Mouse (Mus musculus) erythroid progenitor cell, adult 5-6 weeks (primary cell): ENCODE data around the gene Zfp668. TPM values are rescaled to one million over a fixed set of nuclear protein-coding genes. Genes with fewer than 3 reads are reported as not detected.

Experiments used
- ATAC-seq: replicated peaks from 2 replicates; pipeline ENCODE4 v1.8.0; 2016; ENCODE audit warnings: moderate number of reproducible peaks, mild to moderate bottlenecking, moderate TSS enrichment, inconsistent platforms; ENCODE audit not compliant: poor library complexity, low FRiP score, severe bottlenecking
- total RNA-seq, 2 experiments: library from RNA; stranded (forward) in 1 of 2; stranded (reverse) in 1 of 2; fragments of 150-400 nt in 1 of 2; fragments of 186-747, 209-891 nt in 1 of 2; gene quantifications; 2 replicates each; pipeline versions ENCODE4 v1.2.3 to v1.2.4; 2015 to 2017; ENCODE audit warnings: low replicate concordance in 2 of 2

The Zfp668 gene
- total RNA-seq, 2 experiments from 2014 or later, result 1.7 to 16.5 TPM

GRCm38 (mm10) chr7:127814241-127814921 lies 62.2 kb downstream of the Zfp668 start:
- no peak for ATAC-seq

GRCm38 (mm10) chr7:127813821-127814220 lies 62.8 kb downstream of the Zfp668 start:
- ATAC-seq, result no peak

Other genes starting within 250 kb of the Zfp668 start
- gene Bcl7c, start 167.9 kb downstream of the Zfp668 start, total RNA-seq (2015; ENCODE audit: low replicate concordance), result 4.0 and 9.6 TPM in 2 replicates
- 2.6 and 12.7 TPM in 2 replicates for gene Bcl7c, start 167.9 kb downstream of the Zfp668 start, total RNA-seq (2017; ENCODE audit: low replicate concordance)
- gene Ctf1, start 164.1 kb downstream of the Zfp668 start, total RNA-seq (2015; ENCODE audit: low replicate concordance), result not detected in 2 replicates
- not detected in 2 replicates for gene Ctf1, start 164.1 kb downstream of the Zfp668 start, total RNA-seq (2017; ENCODE audit: low replicate concordance)
- not detected in 2 replicates for gene Ctf2, start 144.7 kb downstream of the Zfp668 start, total RNA-seq (2015; ENCODE audit: low replicate concordance)
- not detected in 2 replicates for gene Ctf2, start 144.7 kb downstream of the Zfp668 start, total RNA-seq (2017; ENCODE audit: low replicate concordance)
- 1.7 and 1.8 TPM in 2 replicates for gene Fbxl19, start 132.3 kb downstream of the Zfp668 start, total RNA-seq (2015; ENCODE audit: low replicate concordance)
- 1.5 and 3.6 TPM in 2 replicates for gene Fbxl19, start 132.3 kb downstream of the Zfp668 start, total RNA-seq (2017; ENCODE audit: low replicate concordance)
- gene Orai3, start 107.0 kb downstream of the Zfp668 start, total RNA-seq (2015; ENCODE audit: low replicate concordance), result 2.5 and 5.4 TPM in 2 replicates
- gene Orai3, start 107.0 kb downstream of the Zfp668 start, total RNA-seq (2017; ENCODE audit: low replicate concordance), result 4.6 and 6.7 TPM in 2 replicates
- gene Setd1a, start 100.2 kb downstream of the Zfp668 start, total RNA-seq (2015; ENCODE audit: low replicate concordance), result 38.1 and 42.5 TPM in 2 replicates
- gene Setd1a, start 100.2 kb downstream of the Zfp668 start, total RNA-seq (2017; ENCODE audit: low replicate concordance), result 14.8 and 21.3 TPM in 2 replicates
- gene Gm49388, start 91.2 kb downstream of the Zfp668 start, total RNA-seq (2015; ENCODE audit: low replicate concordance), result 8.6 and 10.9 TPM in 2 replicates
- 4.5 and 10.7 TPM in 2 replicates for gene Gm49388, start 91.2 kb downstream of the Zfp668 start, total RNA-seq (2017; ENCODE audit: low replicate concordance)
- 5.8 TPM in 1 of 2 replicates, not detected in the other for gene Hsd3b7, start 76.2 kb downstream of the Zfp668 start, total RNA-seq (2015; ENCODE audit: low replicate concordance)
- 2.6 and 3.5 TPM in 2 replicates for gene Hsd3b7, start 76.2 kb downstream of the Zfp668 start, total RNA-seq (2017; ENCODE audit: low replicate concordance)
- gene Stx4a, start 52.5 kb downstream of the Zfp668 start, total RNA-seq (2015; ENCODE audit: low replicate concordance), result 10.5 and 30.6 TPM in 2 replicates
- gene Stx4a, start 52.5 kb downstream of the Zfp668 start, total RNA-seq (2017; ENCODE audit: low replicate concordance), result 12.7 and 13.3 TPM in 2 replicates
- not detected in 2 replicates for gene Stx1b, start 52.3 kb downstream of the Zfp668 start, total RNA-seq (2015; ENCODE audit: low replicate concordance)
- gene Stx1b, start 52.3 kb downstream of the Zfp668 start, total RNA-seq (2017; ENCODE audit: low replicate concordance), result 0.98 TPM in 1 of 2 replicates, not detected in the other
- gene Zfp646, start 607 bp downstream of the Zfp668 start, total RNA-seq (2015; ENCODE audit: low replicate concordance), result 18.0 and 31.4 TPM in 2 replicates
- gene Zfp646, start 607 bp downstream of the Zfp668 start, total RNA-seq (2017; ENCODE audit: low replicate concordance), result 34.3 and 47.1 TPM in 2 replicates
- gene Prss53, start 14.1 kb upstream of the Zfp668 start, total RNA-seq (2015; ENCODE audit: low replicate concordance), result not detected in 2 replicates
- 0.64 TPM in 1 of 2 replicates, not detected in the other for gene Prss53, start 14.1 kb upstream of the Zfp668 start, total RNA-seq (2017; ENCODE audit: low replicate concordance)
- not detected in 2 replicates for gene Gm21974, start 18.6 kb upstream of the Zfp668 start, total RNA-seq (2015; ENCODE audit: low replicate concordance)
- gene Gm21974, start 18.6 kb upstream of the Zfp668 start, total RNA-seq (2017; ENCODE audit: low replicate concordance), result not detected in 2 replicates
- gene Vkorc1, start 18.8 kb upstream of the Zfp668 start, total RNA-seq (2015; ENCODE audit: low replicate concordance), result 24.3 and 33.5 TPM in 2 replicates
- gene Vkorc1, start 18.8 kb upstream of the Zfp668 start, total RNA-seq (2017; ENCODE audit: low replicate concordance), result 2.1 and 5.9 TPM in 2 replicates
- 39.3 and 58.7 TPM in 2 replicates for gene Bckdk, start 27.3 kb upstream of the Zfp668 start, total RNA-seq (2015; ENCODE audit: low replicate concordance)
- gene Bckdk, start 27.3 kb upstream of the Zfp668 start, total RNA-seq (2017; ENCODE audit: low replicate concordance), result 9.7 and 17.3 TPM in 2 replicates
- gene Kat8, start 35.7 kb upstream of the Zfp668 start, total RNA-seq (2015; ENCODE audit: low replicate concordance), result 8.0 and 18.0 TPM in 2 replicates
- gene Kat8, start 35.7 kb upstream of the Zfp668 start, total RNA-seq (2017; ENCODE audit: low replicate concordance), result 12.9 and 16.7 TPM in 2 replicates
- gene Prss8, start 53.3 kb upstream of the Zfp668 start, total RNA-seq (2015; ENCODE audit: low replicate concordance), result not detected in 2 replicates
- not detected in 2 replicates for gene Prss8, start 53.3 kb upstream of the Zfp668 start, total RNA-seq (2017; ENCODE audit: low replicate concordance)
- gene Prss36, start 69.9 kb upstream of the Zfp668 start, total RNA-seq (2015; ENCODE audit: low replicate concordance), result 3.8 TPM in 1 of 2 replicates, not detected in the other
- not detected in 2 replicates for gene Prss36, start 69.9 kb upstream of the Zfp668 start, total RNA-seq (2017; ENCODE audit: low replicate concordance)
- gene Fus, start 90.6 kb upstream of the Zfp668 start, total RNA-seq (2015; ENCODE audit: low replicate concordance), result 125 and 187 TPM in 2 replicates
- 81.2 and 118 TPM in 2 replicates for gene Fus, start 90.6 kb upstream of the Zfp668 start, total RNA-seq (2017; ENCODE audit: low replicate concordance)
- gene Pycard, start 117.0 kb upstream of the Zfp668 start, total RNA-seq (2015; ENCODE audit: low replicate concordance), result 12.2 and 56.9 TPM in 2 replicates
- 2.2 and 5.7 TPM in 2 replicates for gene Pycard, start 117.0 kb upstream of the Zfp668 start, total RNA-seq (2017; ENCODE audit: low replicate concordance)
- gene Trim72, start 127.1 kb upstream of the Zfp668 start, total RNA-seq (2015; ENCODE audit: low replicate concordance), result not detected in 2 replicates
- not detected in 2 replicates for gene Trim72, start 127.1 kb upstream of the Zfp668 start, total RNA-seq (2017; ENCODE audit: low replicate concordance)
- 21.8 and 24.1 TPM in 2 replicates for gene Itgam, start 185.8 kb upstream of the Zfp668 start, total RNA-seq (2015; ENCODE audit: low replicate concordance)
- gene Itgam, start 185.8 kb upstream of the Zfp668 start, total RNA-seq (2017; ENCODE audit: low replicate concordance), result 16.9 and 19.8 TPM in 2 replicates
- not detected in 2 replicates for gene Gm49368, start 185.9 kb upstream of the Zfp668 start, total RNA-seq (2015; ENCODE audit: low replicate concordance)
- not detected in 2 replicates for gene Gm49368, start 185.9 kb upstream of the Zfp668 start, total RNA-seq (2017; ENCODE audit: low replicate concordance)